Mouse (Mus musculus) gastrocnemius, adult 18-20 months (tissue): ENCODE results near the gene Lin54. TPM values are rescaled to one million over a fixed set of nuclear protein-coding genes. Genes with fewer than 3 reads are reported as not detected.
"Not testable (repeated sequence)": the region's sequence is repeated elsewhere in the genome, so short reads cannot be mapped to it uniquely, and the experiment has no call there.

Experiments
- DNase-seq: peaks from one replicate; pipeline ENCODE4 v3.0.0; 2021; ENCODE audit warnings: low spot score
- total RNA-seq, 2 experiments: library from RNA; stranded (reverse); gene quantifications; 2 replicates each; pipeline ENCODE4 v1.2.3; 2021

Gene Lin54
- total RNA-seq, 2 experiments from 2014 or later: 4.5 to 6.3 TPM

DNA sequence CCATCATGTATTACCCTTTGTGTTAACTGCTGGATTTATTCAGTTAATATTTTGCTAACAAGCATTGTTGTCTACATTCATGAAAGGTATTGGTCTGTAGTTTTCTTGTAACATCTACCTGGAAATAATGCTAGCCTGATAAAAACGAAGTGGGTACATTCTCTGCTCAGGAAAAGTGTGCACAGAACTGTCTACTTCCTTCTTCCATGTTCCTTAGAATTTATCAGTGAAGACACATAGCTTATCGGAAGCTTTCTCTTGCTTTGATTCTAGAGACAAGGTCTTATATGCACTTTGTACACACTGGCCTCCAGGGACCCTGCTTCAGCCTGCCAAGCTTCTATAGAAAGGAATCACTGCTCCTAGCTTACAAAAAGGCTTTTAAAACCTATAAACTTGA lies 11.1 kb downstream of the Lin54 start:
- DNase-seq: no peak

GRCm38 (mm10) chr5:100488231-100488630 lies 12.2 kb downstream of the Lin54 start:
- DNase-seq: no peak

- DNase-seq: no peak
Observed at GRCm38 (mm10) chr5:100487120-100487519, 13.3 kb downstream of the Lin54 start.

DNA sequence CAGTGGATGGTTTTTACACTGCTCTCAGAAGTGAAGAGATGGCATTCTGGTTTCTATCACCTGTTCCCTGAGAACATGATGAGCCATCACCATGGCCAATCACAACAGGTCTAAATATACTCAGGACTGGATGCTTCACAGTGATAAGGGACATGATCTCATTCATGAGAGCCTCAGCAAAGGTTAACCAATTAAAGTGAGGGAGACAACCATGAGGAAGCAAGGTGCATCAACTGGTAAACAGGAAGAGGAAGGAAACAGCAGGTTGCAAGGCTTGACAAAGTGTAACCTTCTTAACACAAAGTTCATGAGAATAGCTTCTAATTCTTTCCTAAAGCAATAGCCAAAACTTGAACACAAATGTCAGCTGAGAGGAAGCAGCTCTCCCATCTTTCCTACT lies 16.9 kb downstream of the Lin54 start:
- no peak for DNase-seq

DNA sequence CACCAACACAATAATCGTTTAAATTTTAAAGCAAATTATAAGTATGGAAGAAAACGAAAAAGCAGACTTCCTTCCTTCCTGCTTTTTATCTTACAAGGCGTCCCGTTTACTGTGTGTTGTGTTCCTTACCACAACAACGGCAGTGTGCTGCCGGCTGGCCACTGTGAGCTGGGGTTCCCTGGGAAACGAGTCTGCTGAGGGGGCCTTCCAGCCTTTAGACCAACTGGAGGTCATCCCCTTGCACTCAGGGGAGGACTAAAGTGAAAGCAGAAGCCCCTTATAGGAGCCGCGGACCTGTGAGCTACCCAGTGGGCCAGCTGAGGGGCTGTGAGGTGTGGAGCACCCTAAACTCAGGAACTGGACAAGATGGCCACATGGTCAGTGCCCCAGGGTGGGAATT lies 22.8 kb downstream of the Lin54 start:
- DNase-seq: no peak

- no peak for DNase-seq
Observed at GRCm38 (mm10) chr5:100476328-100476727, 24.1 kb downstream of the Lin54 start.

GRCm38 (mm10) chr5:100467336-100467735 lies 33.1 kb downstream of the Lin54 start:
- DNase-seq: no peak

GRCm38 (mm10) chr5:100466624-100467023 lies 33.8 kb downstream of the Lin54 start:
- DNase-seq: no peak

DNA sequence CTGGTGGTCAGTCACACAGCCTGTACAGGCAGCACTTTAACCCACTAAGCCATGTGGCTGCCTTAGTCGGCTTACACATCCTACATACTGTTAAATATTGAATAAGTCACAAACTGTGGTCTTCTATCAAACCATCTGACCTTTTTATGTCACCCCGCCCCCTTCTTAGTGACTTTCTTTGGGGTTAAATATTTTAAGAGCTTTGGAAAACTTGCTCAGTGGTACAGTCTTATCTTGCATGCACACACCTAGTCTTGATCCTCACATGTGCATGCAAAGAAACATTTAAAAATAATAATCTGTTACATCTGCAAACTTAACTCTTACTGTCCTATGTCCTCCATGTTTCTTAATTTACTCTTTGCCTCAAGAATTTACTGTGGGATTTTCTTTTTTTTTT lies 38.1 kb downstream of the Lin54 start:
- DNase-seq: no peak

DNA sequence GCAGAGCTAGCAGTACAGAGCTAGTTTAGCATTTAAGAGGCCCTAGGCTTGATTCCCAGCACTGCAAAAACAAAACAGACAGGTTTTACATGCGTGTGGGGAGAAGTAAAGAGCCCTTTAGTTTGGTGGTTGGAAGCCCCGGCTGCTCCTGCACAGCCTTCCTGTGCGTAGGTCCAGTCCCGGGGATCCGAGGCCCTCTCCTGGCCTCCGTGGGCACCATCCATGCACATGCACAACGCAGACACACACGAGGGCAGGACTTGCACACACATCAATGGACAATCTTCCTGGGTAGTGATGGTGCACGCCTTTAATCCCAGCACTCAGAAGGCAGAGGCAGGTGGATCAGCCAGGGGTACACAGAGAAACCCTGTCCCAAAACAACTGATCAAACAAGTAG lies 38.9 kb downstream of the Lin54 start:
- DNase-seq: no peak

DNA sequence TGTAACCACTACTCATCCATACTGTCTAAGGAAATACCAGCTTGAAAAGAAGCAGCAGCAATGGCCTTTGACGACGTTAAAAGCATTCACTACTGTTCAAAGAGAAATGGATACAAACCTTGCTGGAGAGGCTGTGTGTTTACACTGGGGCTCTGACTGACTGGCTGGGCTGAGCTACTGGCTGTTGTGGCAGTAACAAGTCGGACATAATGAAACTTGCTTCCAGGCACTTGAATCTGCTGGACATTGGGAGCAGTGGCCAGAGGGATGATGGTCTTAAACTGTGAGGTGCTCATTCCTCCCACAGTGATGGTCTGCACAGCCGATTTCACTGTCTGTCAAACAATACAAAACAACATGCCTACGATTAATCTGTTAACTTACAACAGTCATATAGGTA lies 41.0 kb downstream of the Lin54 start:
- no peak for DNase-seq

- DNase-seq: no peak
Observed at GRCm38 (mm10) chr5:100451871-100452270, 48.6 kb downstream of the Lin54 start.

DNA sequence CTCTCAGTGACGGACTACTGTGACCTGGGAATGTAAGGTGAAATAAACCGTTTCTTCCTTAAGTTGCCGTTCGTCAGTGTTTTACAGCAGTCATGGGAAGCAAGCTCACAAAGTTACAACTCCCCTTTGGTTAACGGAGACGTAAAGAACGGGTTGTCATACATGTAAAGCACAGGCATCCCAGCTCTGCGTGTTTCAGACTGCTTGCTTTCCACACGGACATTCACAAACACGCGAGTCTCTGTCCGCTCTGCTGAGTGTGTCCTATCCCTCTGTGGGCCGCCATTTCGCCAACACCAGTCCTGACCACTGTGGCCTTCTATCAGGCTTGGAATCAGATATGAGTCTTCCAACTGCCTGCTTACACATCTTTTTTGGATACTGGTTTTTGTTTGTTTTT lies 61.6 kb downstream of the Lin54 start:
- no peak for DNase-seq

DNA sequence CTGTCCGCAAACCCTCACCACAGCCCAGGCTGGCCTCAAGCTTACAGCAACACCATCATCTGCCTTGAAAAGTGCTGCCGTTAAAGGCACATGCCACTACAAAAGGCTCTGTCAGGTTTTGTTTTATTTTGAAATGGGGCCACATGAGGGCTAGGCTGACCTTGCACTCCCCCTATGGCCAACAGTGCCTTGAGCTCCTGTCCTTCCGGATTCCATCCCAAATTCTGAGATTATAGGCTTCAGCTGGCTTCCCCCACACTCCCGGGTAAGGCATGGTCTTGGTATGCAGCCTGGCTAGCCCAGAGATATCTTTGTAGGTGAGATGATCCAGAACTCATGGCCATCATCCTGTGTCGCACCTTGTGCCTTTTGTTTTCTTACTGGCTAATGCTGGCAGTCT lies 62.5 kb downstream of the Lin54 start:
- DNase-seq: no peak

GRCm38 (mm10) chr5:100437086-100437485 lies 63.4 kb downstream of the Lin54 start:
- DNase-seq: no peak

DNA sequence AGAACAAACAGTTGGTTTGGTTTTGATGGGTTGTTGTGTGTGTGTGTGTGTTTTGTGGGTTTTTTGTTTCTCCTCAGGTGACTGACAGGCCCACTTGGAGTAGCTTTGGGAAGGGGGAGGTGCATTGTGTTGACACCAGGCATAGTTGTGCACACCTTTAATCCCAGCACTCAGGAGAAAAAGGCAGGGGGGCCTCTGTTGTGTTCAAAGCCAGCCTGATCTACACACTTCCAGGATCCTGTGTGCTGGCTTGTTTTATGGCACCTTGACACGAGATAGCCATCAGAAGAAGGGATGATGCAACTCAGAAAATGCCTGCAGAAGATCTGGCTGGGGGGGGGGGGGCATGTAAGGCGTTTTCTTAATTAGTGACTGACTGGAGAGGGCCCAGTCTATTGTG lies 69.5 kb downstream of the Lin54 start:
- DNase-seq: no peak

- DNase-seq: no peak
Observed at GRCm38 (mm10) chr5:100430076-100430390, 70.4 kb downstream of the Lin54 start.

- peak; percentile 94 for DNase-seq
Observed at GRCm38 (mm10) chr5:100429344-100430075, 70.9 kb downstream of the Lin54 start.

DNA sequence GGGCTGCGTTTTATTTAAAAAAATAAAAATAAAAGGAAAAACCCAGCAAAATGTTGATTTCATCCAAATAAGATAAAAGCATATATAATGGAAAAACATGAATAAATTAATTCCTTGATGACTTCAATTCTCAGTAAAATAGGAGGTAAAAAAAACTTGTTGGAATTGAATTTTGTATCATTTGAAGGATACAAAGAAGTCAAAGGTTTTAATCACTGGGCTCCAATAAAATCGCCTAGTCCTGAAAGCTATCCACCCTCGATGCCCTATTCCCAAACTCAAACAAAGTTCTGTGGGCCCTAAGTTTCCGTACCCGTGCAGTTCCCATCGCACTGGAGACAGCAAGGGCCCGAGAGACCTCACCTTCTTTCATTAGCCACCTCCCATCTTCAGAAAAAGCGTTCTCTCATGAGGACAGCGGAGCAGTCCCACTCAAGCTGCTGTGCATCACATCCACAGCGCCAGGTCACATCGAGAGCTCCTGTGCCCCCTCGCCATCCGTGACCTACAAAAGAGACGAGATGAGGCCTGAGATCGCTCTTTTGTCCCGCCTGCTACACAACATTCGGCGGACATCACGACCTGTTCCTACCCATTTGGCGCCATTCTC lies 71.6 kb downstream of the Lin54 start:
- DNase-seq: no peak

- no peak for DNase-seq
Observed at GRCm38 (mm10) chr5:100428031-100428733, 72.3 kb downstream of the Lin54 start.

- DNase-seq: no peak
Observed at GRCm38 (mm10) chr5:100427276-100427675, 73.2 kb downstream of the Lin54 start.

- not testable (repeated sequence) for DNase-seq
Observed at GRCm38 (mm10) chr5:100425823-100426222, 74.6 kb downstream of the Lin54 start.

DNA sequence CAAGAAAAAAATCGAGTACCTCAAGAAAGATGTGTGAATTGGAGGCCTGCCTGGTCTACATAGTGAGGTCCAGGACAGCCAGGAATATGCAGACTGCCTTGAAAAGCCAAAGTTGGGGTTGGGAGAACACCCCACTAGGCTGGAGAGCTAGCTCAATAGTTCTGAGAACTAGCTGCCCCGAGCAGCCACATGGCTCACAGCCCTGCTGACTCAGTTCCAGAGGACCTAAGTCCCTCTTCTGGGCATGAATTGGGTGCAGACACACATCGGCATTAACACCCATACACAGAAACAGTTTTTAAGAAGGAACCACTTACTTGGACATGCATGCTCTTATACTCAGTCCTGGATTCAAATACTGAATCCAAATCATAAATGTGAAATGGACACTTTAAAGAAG lies 76.2 kb downstream of the Lin54 start:
- no peak for DNase-seq
